Mouse (Mus musculus): ENCODE data around the gene Cyp4f18.

- TF ChIP-seq CTCF (IDR thresholded peaks at IDR 0.05; ENCODE audit: extremely low read depth, insufficient read length, insufficient replicate concordance, low read depth, low read length) (no peak), POLR2A (IDR thresholded peaks at IDR 0.05; ENCODE audit: low read depth, low read length) (no peak)
These were observed 48.9 kb downstream of the Cyp4f18 start for GRCm38 (mm10) chr8:71960483-71960882.

Measured in small intestine, adult 2 months (tissue).